Mouse (Mus musculus): Measurements from ENCODE around the gene Tm7sf2.
"Not testable (repeated sequence)": the region's sequence is repeated elsewhere in the genome, so short reads cannot be mapped to it uniquely, and the experiment has no call there.

Gene Tm7sf2

DNA sequence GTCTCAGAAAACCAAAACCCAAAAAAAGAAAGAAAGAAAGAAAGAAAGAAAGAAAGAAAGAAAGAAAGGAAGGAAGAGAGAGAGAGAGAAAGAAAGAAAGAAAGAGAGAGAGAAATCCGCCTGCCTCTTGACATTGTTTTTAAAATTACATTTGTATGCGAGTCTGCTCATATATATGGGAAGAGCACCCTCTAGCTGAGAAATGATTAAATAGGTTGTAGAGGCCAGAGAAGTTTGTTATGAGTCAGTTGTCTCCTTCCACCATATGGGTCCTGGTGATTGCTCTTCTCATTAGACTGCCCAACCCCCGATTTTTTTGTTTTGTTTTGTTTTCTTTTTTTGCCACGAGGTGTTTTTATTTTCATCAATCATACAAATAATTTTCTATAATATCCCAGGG is 24.1 kb downstream of the Tm7sf2 start:
- ATAC-seq (ENCODE audit: low TSS enrichment), result not testable (repeated sequence)

GRCm38 (mm10) chr19:6042293-6042692 is 25.9 kb downstream of the Tm7sf2 start:
- no peak for ATAC-seq (ENCODE audit: low TSS enrichment)

GRCm38 (mm10) chr19:6040002-6040401 is 28.2 kb downstream of the Tm7sf2 start:
- ATAC-seq (ENCODE audit: low TSS enrichment), result no peak

GRCm38 (mm10) chr19:6038326-6038725 is 29.8 kb downstream of the Tm7sf2 start:
- ATAC-seq (ENCODE audit: low TSS enrichment), result no peak

DNA sequence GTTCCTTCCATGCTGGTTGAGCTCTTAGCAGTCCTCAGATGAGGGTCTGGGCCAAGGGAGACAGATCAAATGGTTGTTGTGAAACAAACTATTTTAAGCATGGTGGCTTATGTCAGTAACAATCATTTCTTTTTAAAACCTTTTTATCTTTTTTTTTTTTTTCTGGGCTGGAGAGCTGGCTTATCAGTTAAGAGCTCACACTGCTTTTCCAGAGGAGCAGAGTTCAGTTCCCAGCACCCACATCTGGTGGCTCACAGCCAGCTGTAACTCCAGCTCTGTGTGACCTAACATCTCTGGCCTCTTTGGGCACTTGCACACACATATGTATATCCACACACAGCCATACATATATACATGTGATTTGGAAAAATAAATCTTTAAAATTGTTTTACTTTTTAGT is 30.5 kb downstream of the Tm7sf2 start:
- ATAC-seq (ENCODE audit: low TSS enrichment), result no peak

GRCm38 (mm10) chr19:6035966-6036585 is 32.1 kb downstream of the Tm7sf2 start:
- ATAC-seq (ENCODE audit: low TSS enrichment), result no peak

DNA sequence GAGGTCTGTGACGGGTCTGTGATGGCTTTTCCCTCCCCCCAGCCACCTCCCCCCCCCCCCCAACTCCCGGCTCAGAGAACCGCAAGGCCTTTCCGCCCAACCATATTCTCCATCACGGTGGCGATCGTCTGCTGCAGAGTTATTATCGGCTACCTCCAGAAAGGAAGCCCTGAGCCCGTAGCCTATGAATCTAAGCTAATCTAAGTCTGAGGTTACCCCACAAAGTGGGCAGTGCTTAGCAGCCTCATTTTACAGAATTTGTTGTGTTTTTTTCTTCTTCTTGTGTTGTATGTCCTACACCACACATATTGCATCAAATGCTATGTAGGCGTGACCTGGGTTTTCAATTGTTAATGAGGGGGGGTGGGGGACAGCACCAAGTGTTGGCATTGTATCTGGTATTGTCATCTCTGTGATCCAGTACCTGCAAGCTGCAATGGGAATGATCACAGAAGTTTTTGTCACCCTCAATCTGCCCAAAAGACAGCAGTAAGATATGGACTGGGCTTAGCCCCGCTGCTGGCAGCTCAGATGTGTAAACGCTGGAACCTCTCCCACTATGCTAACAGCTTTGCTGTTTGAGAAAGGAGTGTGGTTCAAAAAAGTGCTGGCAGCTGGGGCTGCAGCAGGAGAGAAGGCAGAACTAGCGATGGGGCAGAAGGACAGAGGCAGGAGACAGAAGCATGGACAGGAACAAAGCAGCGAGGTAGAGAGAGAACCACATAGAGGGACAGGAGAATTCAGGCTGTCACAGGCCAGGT is 37.5 kb downstream of the Tm7sf2 start:
- ATAC-seq (ENCODE audit: low TSS enrichment), result no peak

GRCm38 (mm10) chr19:6029426-6029825 is 38.7 kb downstream of the Tm7sf2 start:
- ATAC-seq (ENCODE audit: low TSS enrichment), result no peak

DNA sequence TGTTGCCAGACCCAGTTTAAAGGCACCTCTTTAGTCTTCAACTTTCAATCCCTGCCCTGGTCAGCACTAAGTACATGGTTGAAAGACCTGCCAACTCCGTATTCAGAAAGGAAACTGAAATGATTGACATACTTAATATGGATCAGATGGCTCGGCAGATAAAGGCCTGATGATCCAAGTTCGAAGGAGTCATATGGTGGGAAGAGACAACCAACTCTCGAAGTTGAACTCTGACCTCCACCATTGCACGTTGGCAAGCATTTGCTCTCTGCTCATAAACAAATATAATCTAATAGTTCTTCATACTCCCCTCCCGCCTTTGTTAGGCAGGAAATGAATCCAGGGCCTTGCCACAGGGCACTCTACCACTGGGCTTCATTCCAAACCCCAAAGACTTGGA is 39.2 kb downstream of the Tm7sf2 start:
- no peak for ATAC-seq (ENCODE audit: low TSS enrichment)

DNA sequence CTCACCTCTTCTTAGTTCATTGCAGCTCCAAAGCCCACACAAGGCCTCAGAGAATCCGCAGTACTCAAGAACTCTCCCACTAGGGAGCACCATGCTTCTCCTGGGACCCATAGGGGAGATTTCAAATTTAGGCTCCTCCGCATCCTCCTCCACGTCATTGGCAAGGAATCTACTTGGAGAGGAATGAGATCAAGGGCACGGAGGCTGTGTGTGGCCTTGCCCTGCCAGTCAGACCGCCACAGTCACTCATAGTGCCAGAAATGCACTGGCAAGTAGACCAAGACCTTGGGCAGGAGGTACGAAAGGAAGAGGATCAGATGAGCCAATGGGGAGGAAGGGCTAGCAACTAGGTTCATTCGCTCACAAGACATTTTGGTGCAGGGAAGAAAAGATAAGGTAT is 44.2 kb downstream of the Tm7sf2 start:
- no peak for ATAC-seq (ENCODE audit: low TSS enrichment)

- no peak for ATAC-seq (ENCODE audit: low TSS enrichment)
Measured at GRCm38 (mm10) chr19:6023059-6023458, 45.1 kb downstream of the Tm7sf2 start.

- ATAC-seq (ENCODE audit: low TSS enrichment), result no peak
Measured at GRCm38 (mm10) chr19:6020276-6020675, 47.9 kb downstream of the Tm7sf2 start.

GRCm38 (mm10) chr19:6018142-6019089 is 49.8 kb downstream of the Tm7sf2 start:
- ATAC-seq (ENCODE audit: low TSS enrichment), result 0 out of 2 replicates have a peak, but pooled peaks have one; percentile 24

DNA sequence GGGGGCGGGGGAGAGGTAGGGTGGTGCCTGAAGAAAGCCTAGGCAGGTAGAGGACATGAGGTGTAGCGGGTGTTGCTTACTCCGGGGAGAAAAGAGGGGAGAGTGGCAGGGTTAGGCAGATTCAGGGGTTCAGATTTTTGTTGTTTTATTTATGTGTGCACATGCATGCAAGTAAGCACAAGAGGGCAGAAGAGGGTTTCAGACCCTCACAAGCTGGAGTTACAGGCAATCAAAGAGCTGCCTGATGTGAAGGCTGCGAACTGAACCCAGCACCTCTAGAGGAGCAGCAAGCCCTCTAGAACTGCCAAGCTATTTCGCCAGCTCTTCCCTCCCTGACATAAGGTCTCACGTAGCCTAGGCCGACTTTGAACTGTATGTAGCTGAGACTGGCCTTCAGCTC is 51.6 kb downstream of the Tm7sf2 start:
- no peak for ATAC-seq (ENCODE audit: low TSS enrichment)

DNA sequence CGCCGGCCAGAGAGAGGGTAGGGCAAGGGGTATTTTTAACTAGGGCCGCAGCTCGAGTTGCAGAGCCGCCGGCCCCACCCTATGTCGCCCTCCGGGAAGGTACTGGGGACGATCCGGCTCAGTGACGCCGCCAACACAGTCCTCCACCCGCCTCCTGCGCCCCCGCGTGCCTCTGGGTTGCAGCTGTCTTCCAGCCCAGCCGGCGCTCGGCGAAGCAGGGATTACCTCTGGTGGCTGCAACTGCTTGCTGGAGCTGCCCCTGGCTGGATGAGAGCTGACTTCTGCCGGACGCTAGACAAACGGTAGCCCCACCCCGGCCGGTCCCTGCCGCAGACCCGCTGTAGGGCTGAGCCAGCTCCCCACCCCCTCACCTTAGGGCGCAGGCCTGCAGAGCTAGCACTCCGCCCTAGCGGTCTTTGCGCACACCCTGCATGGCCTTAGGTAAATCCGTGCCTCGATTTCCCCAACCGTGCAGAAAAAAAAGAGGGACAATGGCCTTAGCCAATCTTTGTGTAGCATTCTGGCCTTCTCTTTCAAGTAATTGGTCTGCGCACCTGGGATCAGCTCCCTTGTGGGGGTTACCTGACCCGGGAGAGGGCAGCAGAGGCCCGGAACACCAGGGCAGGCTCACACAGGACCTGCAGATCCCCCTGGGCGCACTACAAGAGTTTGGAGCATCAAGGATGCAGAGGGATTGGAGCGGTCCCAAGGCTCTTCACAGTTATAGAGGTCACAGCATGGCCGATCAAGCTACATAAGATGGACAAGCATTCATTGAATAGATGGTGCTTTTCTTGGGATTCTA is 52.5 kb downstream of the Tm7sf2 start, which contains the start of gene Capn1:
Gene Capn1 (minus strand): TSS at position 387 of the 805 bp plus-strand sequence.
- peak; percentile 84 for ATAC-seq (ENCODE audit: low TSS enrichment)

DNA sequence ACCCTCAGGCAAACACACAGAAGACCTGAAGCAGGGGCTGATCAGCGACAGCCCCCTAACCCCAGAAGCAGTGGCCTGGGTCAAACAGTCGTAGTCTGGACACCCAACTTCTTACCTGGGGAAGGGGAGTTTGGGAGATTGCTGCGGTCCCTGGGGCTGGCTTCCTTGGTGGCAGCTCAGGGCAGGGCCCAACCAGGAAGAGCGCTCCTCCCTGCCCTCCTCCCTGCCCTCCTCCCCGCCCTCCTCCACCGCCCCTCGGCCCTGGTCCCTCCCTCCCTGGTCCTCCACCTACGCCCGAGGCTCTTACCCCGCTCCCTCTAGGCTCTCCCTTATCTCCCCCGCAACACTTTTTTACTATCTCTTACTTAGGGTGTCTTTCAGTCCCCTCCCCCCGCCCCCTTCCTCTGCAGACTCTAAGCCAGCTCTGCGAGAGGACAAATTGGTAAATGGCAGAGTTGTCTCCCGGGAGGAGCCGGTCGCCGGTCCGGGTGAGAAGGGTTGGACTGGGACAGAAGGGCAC is 53.1 kb downstream of the Tm7sf2 start:
- peak; percentile 44; the same call in 1 of the 2 replicates for ATAC-seq (ENCODE audit: low TSS enrichment)

GRCm38 (mm10) chr19:6013691-6014090 is 54.5 kb downstream of the Tm7sf2 start:
- ATAC-seq (ENCODE audit: low TSS enrichment), result no peak

All from frontal cortex, adult (tissue).